Mouse (Mus musculus): ENCODE data around the gene 4930544D05Rik. TPM values are rescaled to one million over a fixed set of nuclear protein-coding genes. Genes with fewer than 3 reads are reported as not detected.

Gene 4930544D05Rik
- polyA plus RNA-seq, 1 experiment from 2014 or later: not detected

GRCm38 (mm10) chr11:70638714-70639278, 23.1 kb downstream of the 4930544D05Rik start, which contains the start of gene Gp1ba:
Gene Gp1ba, plus strand, starts transcription at chr11:70639122.
- Histone ChIP-seq H3K9ac (ENCODE audit: low read depth, low read length) (no peak within 1 kb of the TSS), H3K36me3 (ENCODE audit: control insufficient read depth, insufficient read depth, low read length) (0 out of 2 replicates have a peak, but pooled peaks cover 5% of the 10 kb centered on the region), H3K4me2 (ENCODE audit: low read depth, low read length) (no peak within 1 kb of the TSS), H3K9me3 (ENCODE audit: control insufficient read depth, low read length) (no peaks in the 10 kb centered on the region), H3K27ac (replicated peaks; ENCODE audit: low read depth, low read length) (no peak within 1 kb of the TSS), H3K27me3 (replicated peaks; ENCODE audit: control insufficient read depth, insufficient read depth, low read length) (no peaks in the 10 kb centered on the region), H3K4me1 (ENCODE audit: control insufficient read depth, insufficient read depth, low read length) (no peaks in the 10 kb centered on the region), H3K4me3 (ENCODE audit: low read depth, low read length) (no peak within 1 kb of the TSS)
- ATAC-seq (ENCODE audit: low read depth) (no peak), DNase-seq (ENCODE audit: low spot score) (no peak)
- 46% methylated on average over 5 of the region's 5 CpGs for WGBS

DNA sequence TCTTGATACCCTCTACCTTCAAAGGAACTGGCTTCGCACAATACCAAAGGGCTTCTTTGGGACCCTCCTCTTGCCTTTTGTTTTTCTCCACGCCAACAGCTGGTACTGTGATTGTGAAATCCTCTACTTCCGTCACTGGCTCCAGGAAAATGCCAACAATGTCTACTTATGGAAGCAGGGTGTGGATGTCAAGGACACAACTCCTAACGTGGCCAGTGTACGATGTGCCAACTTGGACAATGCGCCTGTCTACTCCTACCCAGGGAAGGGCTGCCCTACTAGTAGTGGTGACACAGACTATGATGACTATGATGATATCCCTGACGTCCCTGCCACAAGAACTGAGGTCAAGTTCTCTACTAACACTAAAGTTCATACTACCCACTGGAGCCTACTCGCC, 24.3 kb downstream of the 4930544D05Rik start:
- Histone ChIP-seq H3K36me3 (ENCODE audit: control insufficient read depth, insufficient read depth, low read length) (peaks cover 17% of the 10 kb centered on the region), H3K27ac (replicated peaks; ENCODE audit: low read depth, low read length) (no peak overlapping the region), H3K4me1 (ENCODE audit: control insufficient read depth, insufficient read depth, low read length) (no peaks in the 10 kb centered on the region), H3K27me3 (replicated peaks; ENCODE audit: control insufficient read depth, insufficient read depth, low read length) (no peaks in the 10 kb centered on the region), H3K4me3 (ENCODE audit: low read depth, low read length) (no peak overlapping the region), H3K9me3 (ENCODE audit: control insufficient read depth, low read length) (no peaks in the 10 kb centered on the region), H3K9ac (ENCODE audit: low read depth, low read length) (no peak overlapping the region), H3K4me2 (ENCODE audit: low read depth, low read length) (no peak overlapping the region)
- ATAC-seq (ENCODE audit: low read depth): no peak
- 89% methylated on average over 8 of the region's 8 CpGs for WGBS
- no peak for DNase-seq (ENCODE audit: low spot score)

- WGBS: 84% methylated on average over 7 of the region's 7 CpGs
- Histone ChIP-seq H3K27me3 (replicated peaks; ENCODE audit: control insufficient read depth, insufficient read depth, low read length) (no peaks in the 10 kb centered on the region), H3K4me2 (ENCODE audit: low read depth, low read length) (no peak overlapping the region), H3K27ac (replicated peaks; ENCODE audit: low read depth, low read length) (no peak overlapping the region), H3K4me1 (ENCODE audit: control insufficient read depth, insufficient read depth, low read length) (peaks cover 9% of the 10 kb centered on the region), H3K9me3 (ENCODE audit: control insufficient read depth, low read length) (no peaks in the 10 kb centered on the region), H3K36me3 (ENCODE audit: control insufficient read depth, insufficient read depth, low read length) (peaks cover 25% of the 10 kb centered on the region), H3K9ac (ENCODE audit: low read depth, low read length) (no peak overlapping the region), H3K4me3 (ENCODE audit: low read depth, low read length) (no peak overlapping the region)
- ATAC-seq (ENCODE audit: low read depth) (no peak), DNase-seq (ENCODE audit: low spot score) (no peak)
Observed at GRCm38 (mm10) chr11:70641241-70641640, 25.6 kb downstream of the 4930544D05Rik start.

DNA sequence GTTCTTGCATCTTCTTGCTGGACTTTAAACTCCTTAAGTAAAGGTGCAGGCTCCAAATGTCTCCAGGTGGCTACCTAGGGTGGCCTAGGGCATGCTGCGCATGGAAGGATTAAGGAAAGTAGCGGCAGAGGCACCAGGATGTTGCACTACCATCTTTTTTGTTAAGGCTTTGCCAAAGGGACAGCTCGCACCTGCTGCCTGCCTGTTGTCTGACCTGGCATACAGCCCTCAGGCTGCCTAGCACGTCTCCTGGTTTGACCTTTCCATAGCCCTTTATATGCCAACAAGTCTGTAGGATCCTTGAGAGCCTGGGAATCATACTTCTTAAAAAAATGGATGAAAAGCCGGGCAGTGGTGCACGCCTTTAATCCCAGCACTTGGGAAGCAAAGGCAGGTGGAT, 27.4 kb downstream of the 4930544D05Rik start:
- H3K4me3 ChIP-seq (ENCODE audit: low read depth, low read length): no peak overlapping the region
- ATAC-seq (ENCODE audit: low read depth) (no peak), DNase-seq (ENCODE audit: low spot score) (no peak)
- H3K9ac ChIP-seq (ENCODE audit: low read depth, low read length): no peak overlapping the region
- H3K4me2 ChIP-seq (ENCODE audit: low read depth, low read length): no peak overlapping the region
- H3K27ac ChIP-seq (replicated peaks; ENCODE audit: low read depth, low read length): no peak overlapping the region
- peaks cover 10% of the 10 kb centered on the region for H3K4me1 ChIP-seq (ENCODE audit: control insufficient read depth, insufficient read depth, low read length)
- peaks cover 25% of the 10 kb centered on the region for H3K36me3 ChIP-seq (ENCODE audit: control insufficient read depth, insufficient read depth, low read length)
- 93% methylated on average over 6 of the region's 6 CpGs for WGBS
- no peaks in the 10 kb centered on the region for H3K9me3 ChIP-seq (ENCODE audit: control insufficient read depth, low read length)
- no peaks in the 10 kb centered on the region for H3K27me3 ChIP-seq (replicated peaks; ENCODE audit: control insufficient read depth, insufficient read depth, low read length)

DNA sequence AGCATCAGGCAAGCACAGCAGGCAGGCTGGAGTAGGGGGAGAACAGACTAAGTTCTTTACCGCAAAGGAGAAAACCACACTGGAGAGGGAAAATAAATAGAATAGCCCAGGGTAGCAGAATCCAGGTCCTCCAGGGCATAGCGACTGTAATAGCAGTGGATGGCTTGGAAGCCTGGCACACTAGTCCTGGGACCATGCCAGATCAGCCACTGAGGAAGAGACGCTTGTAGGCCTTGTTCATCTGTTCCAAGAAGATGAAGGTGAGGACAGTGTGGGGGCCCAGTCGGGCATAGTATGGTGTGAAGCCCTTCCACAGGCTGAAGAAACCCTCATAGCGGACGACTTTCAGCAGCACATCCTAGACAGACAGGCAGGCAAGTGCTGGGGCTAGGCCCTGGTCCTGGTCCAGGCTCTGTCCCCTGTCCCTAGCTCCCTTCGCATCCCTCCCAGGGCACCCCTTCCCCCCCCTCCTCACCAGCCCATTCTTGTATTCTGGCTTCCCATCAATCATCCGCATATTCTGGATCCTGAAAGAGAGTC, 29.0 kb downstream of the 4930544D05Rik start:
- WGBS: 93% methylated on average over 7 of the region's 8 CpGs
- no peak for DNase-seq (ENCODE audit: low spot score)

GRCm38 (mm10) chr11:70645461-70646258, 30.0 kb downstream of the 4930544D05Rik start:
- H3K9me3 ChIP-seq (ENCODE audit: control insufficient read depth, low read length): no peaks in the 10 kb centered on the region
- no peaks in the 10 kb centered on the region for H3K27me3 ChIP-seq (replicated peaks; ENCODE audit: control insufficient read depth, insufficient read depth, low read length)
- 89% methylated on average over 12 of the region's 12 CpGs for WGBS
- peaks cover 10% of the 10 kb centered on the region for H3K4me1 ChIP-seq (ENCODE audit: control insufficient read depth, insufficient read depth, low read length)
- peaks cover 51% of the 10 kb centered on the region for H3K36me3 ChIP-seq (ENCODE audit: control insufficient read depth, insufficient read depth, low read length)
- no peak for ATAC-seq (ENCODE audit: low read depth)
- H3K4me3 ChIP-seq (ENCODE audit: low read depth, low read length): peak overlapping the region; percentile 64
- peak overlapping the region; percentile 87 for H3K9ac ChIP-seq (ENCODE audit: low read depth, low read length)
- H3K4me2 ChIP-seq (ENCODE audit: low read depth, low read length): peak overlapping the region; percentile 79
- DNase-seq (ENCODE audit: low spot score): no peak
- no peak overlapping the region; the same call in 1 of the 2 replicates for H3K27ac ChIP-seq (replicated peaks; ENCODE audit: low read depth, low read length)

More for the DNA sequence above, 29.0 kb downstream of the 4930544D05Rik start:
- peaks cover 10% of the 10 kb centered on the region for H3K4me1 ChIP-seq (ENCODE audit: control insufficient read depth, insufficient read depth, low read length)
- H3K27ac ChIP-seq (replicated peaks; ENCODE audit: low read depth, low read length): no peak overlapping the region
- H3K9ac ChIP-seq (ENCODE audit: low read depth, low read length): no peak overlapping the region
- peaks cover 41% of the 10 kb centered on the region for H3K36me3 ChIP-seq (ENCODE audit: control insufficient read depth, insufficient read depth, low read length)
- no peak for ATAC-seq (ENCODE audit: low read depth)
- no peaks in the 10 kb centered on the region for H3K9me3 ChIP-seq (ENCODE audit: control insufficient read depth, low read length)
- H3K4me2 ChIP-seq (ENCODE audit: low read depth, low read length): no peak overlapping the region
- H3K4me3 ChIP-seq (ENCODE audit: low read depth, low read length): no peak overlapping the region
- no peaks in the 10 kb centered on the region for H3K27me3 ChIP-seq (replicated peaks; ENCODE audit: control insufficient read depth, insufficient read depth, low read length)

GRCm38 (mm10) chr11:70646259-70646555, 30.6 kb downstream of the 4930544D05Rik start:
- ATAC-seq (ENCODE audit: low read depth) (no peak), DNase-seq (ENCODE audit: low spot score) (no peak)
- Histone ChIP-seq H3K4me3 (ENCODE audit: low read depth, low read length) (peak overlapping the region; percentile 64), H3K4me2 (ENCODE audit: low read depth, low read length) (peak overlapping the region; percentile 79), H3K36me3 (ENCODE audit: control insufficient read depth, insufficient read depth, low read length) (peaks cover 56% of the 10 kb centered on the region), H3K9ac (ENCODE audit: low read depth, low read length) (peak overlapping the region; percentile 87), H3K4me1 (ENCODE audit: control insufficient read depth, insufficient read depth, low read length) (peaks cover 10% of the 10 kb centered on the region), H3K27ac (replicated peaks; ENCODE audit: low read depth, low read length) (peak overlapping the region; percentile 85; the same call in 1 of the 2 replicates), H3K9me3 (ENCODE audit: control insufficient read depth, low read length) (no peaks in the 10 kb centered on the region), H3K27me3 (replicated peaks; ENCODE audit: control insufficient read depth, insufficient read depth, low read length) (no peaks in the 10 kb centered on the region)
- WGBS: 10% methylated on average over 3 of the region's 3 CpGs

DNA sequence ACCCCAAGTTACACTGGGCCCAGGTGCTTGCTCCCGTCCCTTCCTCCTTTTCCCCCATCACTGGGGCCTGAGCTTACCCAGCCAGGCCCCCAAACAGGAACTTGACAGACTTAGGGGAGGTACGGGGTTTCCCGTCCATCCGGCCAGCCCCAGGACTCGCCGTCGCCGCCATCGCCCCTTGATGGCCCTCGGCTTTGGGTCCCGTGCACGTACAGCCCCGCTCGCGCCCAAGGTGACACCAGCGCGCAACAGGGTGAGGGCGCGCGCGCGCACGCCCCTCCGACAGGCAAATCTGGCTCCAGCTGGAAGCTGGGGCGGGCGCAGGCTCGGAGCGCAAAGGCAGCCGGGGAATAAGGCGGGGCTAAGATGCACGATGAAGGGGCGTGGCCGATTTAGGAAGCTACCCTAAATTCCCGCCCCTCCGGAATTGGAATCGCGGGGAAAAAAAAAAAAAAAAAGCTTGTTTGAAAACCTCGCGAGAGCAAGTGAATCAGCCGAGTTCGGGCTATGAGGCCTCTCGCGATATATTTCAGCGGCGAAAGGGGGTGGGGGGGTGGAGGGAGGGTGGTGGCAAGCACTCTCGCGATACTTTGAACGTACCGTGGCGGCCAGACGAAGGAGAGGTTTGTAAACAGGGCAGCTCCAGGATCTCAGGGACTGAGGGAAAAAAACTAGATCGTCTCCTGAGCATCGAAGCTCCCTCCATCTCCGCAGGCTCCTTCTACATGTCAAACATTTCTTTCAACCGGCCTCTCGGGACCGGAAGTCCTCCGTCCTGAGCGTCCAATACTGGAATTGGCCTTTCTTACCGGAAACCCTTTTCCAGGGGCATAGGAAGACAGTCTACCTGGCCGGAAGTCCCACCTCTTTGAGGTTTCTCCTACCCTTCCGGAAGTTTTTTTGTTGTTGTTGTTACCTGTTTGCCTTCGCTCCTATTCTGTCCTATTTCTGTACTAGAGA, 31.3 kb downstream of the 4930544D05Rik start, which contains the start of the genes Rnf167 and Slc25a11:
Gene Rnf167, plus strand, starts transcription at position 545 of the 960 bp plus-strand sequence.
Gene Slc25a11, minus strand, starts transcription at position 789 of the 960 bp plus-strand sequence.
- Histone ChIP-seq H3K4me3 (ENCODE audit: low read depth, low read length) (peak within 1 kb of the TSS; percentile 64), H3K27ac (replicated peaks; ENCODE audit: low read depth, low read length) (peak within 1 kb of the TSS; percentile 88), H3K36me3 (ENCODE audit: control insufficient read depth, insufficient read depth, low read length) (peaks cover 64% of the 10 kb centered on the region), H3K4me2 (ENCODE audit: low read depth, low read length) (peak within 1 kb of the TSS; percentile 84), H3K9ac (ENCODE audit: low read depth, low read length) (peak within 1 kb of the TSS; percentile 87), H3K9me3 (ENCODE audit: control insufficient read depth, low read length) (no peaks in the 10 kb centered on the region), H3K27me3 (replicated peaks; ENCODE audit: control insufficient read depth, insufficient read depth, low read length) (no peaks in the 10 kb centered on the region), H3K4me1 (ENCODE audit: control insufficient read depth, insufficient read depth, low read length) (peaks cover 13% of the 10 kb centered on the region)
- under 1% methylated on average over 62 of the region's 63 CpGs for WGBS
- peak; percentile 87 for ATAC-seq (ENCODE audit: low read depth)
- DNase-seq (ENCODE audit: low spot score): peak; percentile 100
